Mouse (Mus musculus) brown adipose tissue, adult 24 weeks (tissue): ENCODE data around the gene Rassf1. TPM values are rescaled to one million over a fixed set of nuclear protein-coding genes. Genes with fewer than 3 reads are reported as not detected.
A peak's percentile ranks its signal among the peaks of the same experiment; 100 is the strongest.

Experiments used
- H3K27ac ChIP-seq: fragments of 200-500 bp; replicated peaks from 2 replicates; pipeline ENCODE4 v1.5.1; 2012; ENCODE audit warnings: low read depth, mild to moderate bottlenecking, low read length
- H3K4me1 ChIP-seq: fragments of 200-500 bp; 2 replicates; pipeline ENCODE4 v1.6.1; 2012; ENCODE audit warnings: low read length, mixed read lengths; ENCODE audit not compliant: control insufficient read depth, insufficient read depth, insufficient read length
- H3K4me3 ChIP-seq: fragments of 200-500 bp; 2 replicates; pipeline ENCODE4 v1.5.1; 2012; ENCODE audit warnings: low read depth, mild to moderate bottlenecking, low read length, moderate library complexity; ENCODE audit not compliant: insufficient read depth
- polyA plus RNA-seq: library from polyadenylated mRNA; stranded (reverse); fragments of >200 nt; gene quantifications from 2 replicates; pipeline ENCODE4 v1.2.4, GENCODE M21; 2012; ENCODE audit not compliant: missing spikeins, insufficient read depth, insufficient read length

Gene Rassf1
- 10.9 and 15.2 TPM in 2 replicates for polyA plus RNA-seq

- no peak within 1 kb of the TSS for H3K27ac ChIP-seq
- H3K4me3 ChIP-seq = peak within 1 kb of the TSS; percentile 64
- H3K4me1 ChIP-seq = peaks cover 10% of the 10 kb centered on the region
Measured at GRCm38 (mm10) chr9:107551117-107551889, at the start of gene Rassf1. TSS of gene Rassf1 (plus strand) at chr9:107551555.

GRCm38 (mm10) chr9:107502131-107502846, 49.1 kb upstream of the Rassf1 start:
- Histone ChIP-seq H3K4me3 (no peak overlapping the region), H3K27ac (no peak overlapping the region), H3K4me1 (no peaks in the 10 kb centered on the region)

- Histone ChIP-seq H3K4me3 (no peak overlapping the region), H3K4me1 (no peaks in the 10 kb centered on the region)
Measured at GRCm38 (mm10) chr9:107504662-107505537, 46.5 kb upstream of the Rassf1 start.

GRCm38 (mm10) chr9:107508266-107508665, 43.1 kb upstream of the Rassf1 start:
- no peaks in the 10 kb centered on the region for H3K4me1 ChIP-seq
- no peak overlapping the region for H3K4me3 ChIP-seq
- H3K27ac ChIP-seq = no peak overlapping the region

More at GRCm38 (mm10) chr9:107504662-107505537, 46.5 kb upstream of the Rassf1 start:
- no peak overlapping the region for H3K27ac ChIP-seq

GRCm38 (mm10) chr9:107510384-107511100, 40.8 kb upstream of the Rassf1 start:
- H3K4me1 ChIP-seq = no peaks in the 10 kb centered on the region
- H3K4me3 ChIP-seq = no peak overlapping the region
- no peak overlapping the region for H3K27ac ChIP-seq

GRCm38 (mm10) chr9:107511436-107511835, 39.9 kb upstream of the Rassf1 start:
- no peak overlapping the region for H3K4me3 ChIP-seq
- H3K27ac ChIP-seq = no peak overlapping the region
- no peaks in the 10 kb centered on the region for H3K4me1 ChIP-seq

GRCm38 (mm10) chr9:107512326-107512725, 39.0 kb upstream of the Rassf1 start:
- Histone ChIP-seq H3K27ac (no peak overlapping the region), H3K4me3 (no peak overlapping the region), H3K4me1 (no peaks in the 10 kb centered on the region)

GRCm38 (mm10) chr9:107514303-107514955, 36.9 kb upstream of the Rassf1 start:
- Histone ChIP-seq H3K4me1 (no peaks in the 10 kb centered on the region), H3K27ac (no peak overlapping the region), H3K4me3 (no peak overlapping the region)

- Histone ChIP-seq H3K4me1 (no peaks in the 10 kb centered on the region), H3K27ac (no peak overlapping the region), H3K4me3 (no peak overlapping the region)
Measured at GRCm38 (mm10) chr9:107520331-107520730, 31.0 kb upstream of the Rassf1 start.

- Histone ChIP-seq H3K27ac (no peak overlapping the region), H3K4me3 (no peak overlapping the region), H3K4me1 (no peaks in the 10 kb centered on the region)
Measured at GRCm38 (mm10) chr9:107521190-107521589, 30.2 kb upstream of the Rassf1 start.

- no peak overlapping the region for H3K27ac ChIP-seq
- H3K4me1 ChIP-seq = no peaks in the 10 kb centered on the region
- H3K4me3 ChIP-seq = no peak overlapping the region
Measured at GRCm38 (mm10) chr9:107521711-107522399, 29.5 kb upstream of the Rassf1 start.

GRCm38 (mm10) chr9:107522400-107522711, 29.0 kb upstream of the Rassf1 start:
- Histone ChIP-seq H3K27ac (no peak overlapping the region), H3K4me3 (no peak overlapping the region), H3K4me1 (no peaks in the 10 kb centered on the region)

GRCm38 (mm10) chr9:107526198-107527026, 24.9 kb upstream of the Rassf1 start:
- Histone ChIP-seq H3K4me1 (no peaks in the 10 kb centered on the region), H3K4me3 (peak overlapping the region; percentile 24; the same call in 1 of the 2 replicates), H3K27ac (no peak overlapping the region)
